Mouse (Mus musculus): Measurements from ENCODE around the gene Ttll9. TPM values are rescaled to one million over a fixed set of nuclear protein-coding genes. Genes with fewer than 3 reads are reported as not detected.

The Ttll9 gene
- polyA plus RNA-seq (2015; fragmentation: Nextera tagmentation; extraction: Ambion mirVana), result 0.09 and 0.13 TPM in 2 replicates

GRCm38 (mm10) chr2:152962091-152962793 is at the start of gene Ttll9:
Gene Ttll9 (plus strand): TSS chr2:152962485.
- under 1% methylated on average over 34 of the region's 34 CpGs for WGBS (ENCODE audit: insufficient replicate concordance)
- no peak within 1 kb of the TSS for H3K27ac ChIP-seq (ENCODE audit: low read length)

GRCm38 (mm10) chr2:152913471-152913870 is 48.8 kb upstream of the Ttll9 start:
- no peak overlapping the region for H3K9ac ChIP-seq (ENCODE audit: low read depth, low read length)
- H3K4me2 ChIP-seq (ENCODE audit: low read depth, low read length), result no peak overlapping the region
- H3K36me3 ChIP-seq (ENCODE audit: control insufficient read depth, insufficient read depth), result no peaks in the 10 kb centered on the region
- H3K9me3 ChIP-seq (replicated peaks; ENCODE audit: control insufficient read depth, low read length), result no peaks in the 10 kb centered on the region
- no peak overlapping the region for H3K4me3 ChIP-seq (ENCODE audit: low read depth, low read length)
- ATAC-seq (ENCODE audit: low read depth), result no peak
- peaks cover 3% of the 10 kb centered on the region; the same call in 1 of the 2 replicates for H3K4me1 ChIP-seq (ENCODE audit: control insufficient read depth, low read depth, low read length)
- 31% methylated on average over 7 of the region's 7 CpGs for whole genome bisulfite sequencing (ENCODE audit: insufficient replicate concordance)
- no peak overlapping the region for H3K27ac ChIP-seq (ENCODE audit: low read length)
- peaks cover 31% of the 10 kb centered on the region for H3K27me3 ChIP-seq (ENCODE audit: control insufficient read depth, insufficient read depth, low read depth, low read length)

More at GRCm38 (mm10) chr2:152962091-152962793, at the start of gene Ttll9:
- Histone ChIP-seq H3K4me1 (ENCODE audit: control insufficient read depth, low read depth, low read length) (no peaks in the 10 kb centered on the region), H3K36me3 (ENCODE audit: control insufficient read depth, insufficient read depth) (no peaks in the 10 kb centered on the region), H3K4me3 (ENCODE audit: low read depth, low read length) (peak within 1 kb of the TSS; percentile 52), H3K9me3 (replicated peaks; ENCODE audit: control insufficient read depth, low read length) (no peaks in the 10 kb centered on the region), H3K9ac (ENCODE audit: low read depth, low read length) (no peak within 1 kb of the TSS), H3K4me2 (ENCODE audit: low read depth, low read length) (peak within 1 kb of the TSS; percentile 62), H3K27me3 (ENCODE audit: control insufficient read depth, insufficient read depth, low read depth, low read length) (peaks cover 5% of the 10 kb centered on the region)
- ATAC-seq (ENCODE audit: low read depth), result peak; percentile 68

GRCm38 (mm10) chr2:152914310-152915120 is 47.8 kb upstream of the Ttll9 start:
- Histone ChIP-seq H3K4me2 (ENCODE audit: low read depth, low read length) (no peak overlapping the region), H3K27me3 (ENCODE audit: control insufficient read depth, insufficient read depth, low read depth, low read length) (peaks cover 31% of the 10 kb centered on the region), H3K4me1 (ENCODE audit: control insufficient read depth, low read depth, low read length) (peaks cover 3% of the 10 kb centered on the region; the same call in 1 of the 2 replicates), H3K9ac (ENCODE audit: low read depth, low read length) (no peak overlapping the region), H3K4me3 (ENCODE audit: low read depth, low read length) (no peak overlapping the region), H3K27ac (ENCODE audit: low read length) (no peak overlapping the region), H3K36me3 (ENCODE audit: control insufficient read depth, insufficient read depth) (no peaks in the 10 kb centered on the region), H3K9me3 (replicated peaks; ENCODE audit: control insufficient read depth, low read length) (no peaks in the 10 kb centered on the region)
- 2% methylated on average over 18 of the region's 18 CpGs for whole genome bisulfite sequencing (ENCODE audit: insufficient replicate concordance)
- peak; percentile 55; the same call in 1 of the 2 replicates for ATAC-seq (ENCODE audit: low read depth)

GRCm38 (mm10) chr2:152915453-152915852 is 46.8 kb upstream of the Ttll9 start:
- no peak overlapping the region for H3K9ac ChIP-seq (ENCODE audit: low read depth, low read length)
- H3K36me3 ChIP-seq (ENCODE audit: control insufficient read depth, insufficient read depth), result no peaks in the 10 kb centered on the region
- ATAC-seq (ENCODE audit: low read depth), result no peak
- WGBS (ENCODE audit: insufficient replicate concordance), result 33% methylated on average over 4 of the region's 4 CpGs
- peaks cover 29% of the 10 kb centered on the region for H3K27me3 ChIP-seq (ENCODE audit: control insufficient read depth, insufficient read depth, low read depth, low read length)
- H3K4me3 ChIP-seq (ENCODE audit: low read depth, low read length), result no peak overlapping the region
- no peak overlapping the region for H3K27ac ChIP-seq (ENCODE audit: low read length)
- H3K9me3 ChIP-seq (replicated peaks; ENCODE audit: control insufficient read depth, low read length), result no peaks in the 10 kb centered on the region
- H3K4me2 ChIP-seq (ENCODE audit: low read depth, low read length), result no peak overlapping the region
- peaks cover 3% of the 10 kb centered on the region; the same call in 1 of the 2 replicates for H3K4me1 ChIP-seq (ENCODE audit: control insufficient read depth, low read depth, low read length)

GRCm38 (mm10) chr2:152916111-152916510 is 46.2 kb upstream of the Ttll9 start:
- no peak for ATAC-seq (ENCODE audit: low read depth)
- H3K27me3 ChIP-seq (ENCODE audit: control insufficient read depth, insufficient read depth, low read depth, low read length), result peaks cover 26% of the 10 kb centered on the region
- WGBS (ENCODE audit: insufficient replicate concordance), result 53% methylated on average over 5 of the region's 5 CpGs
- H3K4me1 ChIP-seq (ENCODE audit: control insufficient read depth, low read depth, low read length), result peaks cover 3% of the 10 kb centered on the region; the same call in 1 of the 2 replicates
- no peak overlapping the region for H3K4me3 ChIP-seq (ENCODE audit: low read depth, low read length)
- no peaks in the 10 kb centered on the region for H3K9me3 ChIP-seq (replicated peaks; ENCODE audit: control insufficient read depth, low read length)
- no peak overlapping the region for H3K4me2 ChIP-seq (ENCODE audit: low read depth, low read length)
- H3K9ac ChIP-seq (ENCODE audit: low read depth, low read length), result no peak overlapping the region
- no peak overlapping the region for H3K27ac ChIP-seq (ENCODE audit: low read length)
- H3K36me3 ChIP-seq (ENCODE audit: control insufficient read depth, insufficient read depth), result no peaks in the 10 kb centered on the region

GRCm38 (mm10) chr2:152917671-152918070 is 44.6 kb upstream of the Ttll9 start:
- no peak overlapping the region for H3K9ac ChIP-seq (ENCODE audit: low read depth, low read length)
- no peaks in the 10 kb centered on the region for H3K9me3 ChIP-seq (replicated peaks; ENCODE audit: control insufficient read depth, low read length)
- no peak overlapping the region for H3K4me2 ChIP-seq (ENCODE audit: low read depth, low read length)
- H3K4me3 ChIP-seq (ENCODE audit: low read depth, low read length), result no peak overlapping the region
- H3K4me1 ChIP-seq (ENCODE audit: control insufficient read depth, low read depth, low read length), result peaks cover 3% of the 10 kb centered on the region; the same call in 1 of the 2 replicates
- H3K27me3 ChIP-seq (ENCODE audit: control insufficient read depth, insufficient read depth, low read depth, low read length), result peaks cover 15% of the 10 kb centered on the region
- no peak overlapping the region for H3K27ac ChIP-seq (ENCODE audit: low read length)
- WGBS (ENCODE audit: insufficient replicate concordance), result 58% methylated on average over 9 of the region's 9 CpGs
- no peak for ATAC-seq (ENCODE audit: low read depth)
- H3K36me3 ChIP-seq (ENCODE audit: control insufficient read depth, insufficient read depth), result no peaks in the 10 kb centered on the region

GRCm38 (mm10) chr2:152922376-152922775 is 39.9 kb upstream of the Ttll9 start:
- no peak overlapping the region for H3K4me3 ChIP-seq (ENCODE audit: low read depth, low read length)
- no peak for ATAC-seq (ENCODE audit: low read depth)
- 40% methylated on average over 7 of the region's 7 CpGs for WGBS (ENCODE audit: insufficient replicate concordance)

GRCm38 (mm10) chr2:152923621-152924020 is 38.7 kb upstream of the Ttll9 start:
- H3K9ac ChIP-seq (ENCODE audit: low read depth, low read length), result no peak overlapping the region
- no peaks in the 10 kb centered on the region for H3K9me3 ChIP-seq (replicated peaks; ENCODE audit: control insufficient read depth, low read length)
- WGBS (ENCODE audit: insufficient replicate concordance), result 72% methylated on average over 3 of the region's 3 CpGs
- no peak overlapping the region for H3K4me2 ChIP-seq (ENCODE audit: low read depth, low read length)
- H3K4me3 ChIP-seq (ENCODE audit: low read depth, low read length), result no peak overlapping the region
- no peak overlapping the region for H3K27ac ChIP-seq (ENCODE audit: low read length)
- H3K4me1 ChIP-seq (ENCODE audit: control insufficient read depth, low read depth, low read length), result no peaks in the 10 kb centered on the region
- H3K36me3 ChIP-seq (ENCODE audit: control insufficient read depth, insufficient read depth), result no peaks in the 10 kb centered on the region
- no peaks in the 10 kb centered on the region for H3K27me3 ChIP-seq (ENCODE audit: control insufficient read depth, insufficient read depth, low read depth, low read length)
- no peak for ATAC-seq (ENCODE audit: low read depth)

More at GRCm38 (mm10) chr2:152922376-152922775, 39.9 kb upstream of the Ttll9 start:
- no peaks in the 10 kb centered on the region for H3K4me1 ChIP-seq (ENCODE audit: control insufficient read depth, low read depth, low read length)
- H3K9ac ChIP-seq (ENCODE audit: low read depth, low read length), result no peak overlapping the region
- H3K36me3 ChIP-seq (ENCODE audit: control insufficient read depth, insufficient read depth), result no peaks in the 10 kb centered on the region
- no peak overlapping the region for H3K4me2 ChIP-seq (ENCODE audit: low read depth, low read length)
- no peaks in the 10 kb centered on the region for H3K27me3 ChIP-seq (ENCODE audit: control insufficient read depth, insufficient read depth, low read depth, low read length)
- no peaks in the 10 kb centered on the region for H3K9me3 ChIP-seq (replicated peaks; ENCODE audit: control insufficient read depth, low read length)
- no peak overlapping the region for H3K27ac ChIP-seq (ENCODE audit: low read length)

- WGBS (ENCODE audit: insufficient replicate concordance), result 45% methylated on average over 8 of the region's 8 CpGs
- Histone ChIP-seq H3K27ac (ENCODE audit: low read length) (no peak overlapping the region), H3K9me3 (replicated peaks; ENCODE audit: control insufficient read depth, low read length) (no peaks in the 10 kb centered on the region), H3K4me1 (ENCODE audit: control insufficient read depth, low read depth, low read length) (no peaks in the 10 kb centered on the region), H3K9ac (ENCODE audit: low read depth, low read length) (no peak overlapping the region), H3K4me3 (ENCODE audit: low read depth, low read length) (no peak overlapping the region), H3K27me3 (ENCODE audit: control insufficient read depth, insufficient read depth, low read depth, low read length) (no peaks in the 10 kb centered on the region), H3K4me2 (ENCODE audit: low read depth, low read length) (no peak overlapping the region), H3K36me3 (ENCODE audit: control insufficient read depth, insufficient read depth) (no peaks in the 10 kb centered on the region)
- ATAC-seq (ENCODE audit: low read depth), result no peak
Measured at GRCm38 (mm10) chr2:152924128-152924527, 38.2 kb upstream of the Ttll9 start.
